In the genomic region with DNA sequence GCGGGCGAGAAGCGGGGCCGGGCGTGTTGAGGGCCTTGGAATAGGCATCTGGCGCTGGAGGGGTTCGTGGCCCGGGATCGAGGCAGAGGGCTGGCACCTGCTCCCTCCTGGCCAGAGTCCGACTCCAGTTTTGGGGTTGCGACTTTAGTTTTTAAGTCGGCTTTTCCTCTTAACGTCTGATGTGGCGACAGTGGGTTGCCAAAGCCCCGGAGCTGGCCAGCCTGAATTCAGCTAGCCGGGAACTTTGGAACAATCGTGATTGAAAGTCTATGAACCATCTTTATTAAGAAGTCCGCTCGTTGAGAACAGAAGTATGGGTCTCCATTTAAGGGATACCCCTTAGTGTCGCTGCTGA, we compare ENCODE assay signal across 8 mouse cellular contexts. TPM values are rescaled to one million over a fixed set of nuclear protein-coding genes. Genes with fewer than 3 reads are reported as not detected.
A peak's percentile ranks its signal among the peaks of the same experiment; 100 is the strongest.
DNase-seq lines count a peak whose midpoint lies in the region; ATAC-seq and TF ChIP-seq lines count a peak whose summit lies in the region.

No protein-coding gene starts in this region.

- H3K36me3 ChIP-seq in kidney, postnatal 0 days (ENCODE audit: insufficient read depth, low read length): peaks cover 3% of the 10 kb centered on the region; the same call in 1 of the 2 replicates
- H3K36me3 ChIP-seq in embryonic facial prominence, embryonic 10.5 days (replicated peaks): peaks cover 8% of the 10 kb centered on the region
- H3K36me3 ChIP-seq in hindbrain, postnatal 0 days (ENCODE audit: insufficient read depth, low read length): peaks cover 8% of the 10 kb centered on the region
- H3K36me3 ChIP-seq in midbrain, postnatal 0 days (ENCODE audit: insufficient read depth, low read length): peaks cover 13% of the 10 kb centered on the region; the same call in 1 of the 2 replicates

- no peak for ATAC-seq in kidney, postnatal 0 days (replicated peaks; ENCODE audit: low FRiP score, low read depth)
- no peak for ATAC-seq in hindbrain, postnatal 0 days
- ATAC-seq in midbrain, postnatal 0 days (ENCODE audit: low FRiP score): no peak

- WGBS in kidney, postnatal 0 days: under 1% methylated on average over 20 of the region's 20 CpGs
- WGBS in embryonic facial prominence, embryonic 10.5 days: 2% methylated on average over 20 of the region's 20 CpGs
- under 1% methylated on average over 20 of the region's 20 CpGs for WGBS in hindbrain, postnatal 0 days
- WGBS in midbrain, postnatal 0 days: 0% methylated on average over 20 of the region's 20 CpGs

- H3K4me3 ChIP-seq in kidney, postnatal 0 days (replicated peaks; ENCODE audit: low read depth, low read length): peak overlapping the region; percentile 68
- H3K4me3 ChIP-seq in embryonic facial prominence, embryonic 10.5 days: peak overlapping the region; percentile 87
- peak overlapping the region; percentile 85 for H3K4me3 ChIP-seq in hindbrain, postnatal 0 days (ENCODE audit: low read length)
- H3K4me3 ChIP-seq in midbrain, postnatal 0 days (ENCODE audit: low read depth, low read length): peak overlapping the region; percentile 84

- no peaks in the 10 kb centered on the region for H3K27me3 ChIP-seq in kidney, postnatal 0 days (ENCODE audit: insufficient read depth, low read length)
- peaks cover 14% of the 10 kb centered on the region for H3K27me3 ChIP-seq in embryonic facial prominence, embryonic 10.5 days (replicated peaks; ENCODE audit: low read depth, poor library complexity, severe bottlenecking)
- no peaks in the 10 kb centered on the region for H3K27me3 ChIP-seq in hindbrain, postnatal 0 days (ENCODE audit: insufficient read depth, low read length)
- no peaks in the 10 kb centered on the region for H3K27me3 ChIP-seq in midbrain, postnatal 0 days (ENCODE audit: insufficient read depth, low read length)

- H3K4me1 ChIP-seq in kidney, postnatal 0 days (replicated peaks; ENCODE audit: insufficient read depth, low read length): 0 out of 2 replicates have a peak, but pooled peaks cover 8% of the 10 kb centered on the region
- H3K4me1 ChIP-seq in embryonic facial prominence, embryonic 10.5 days: peaks cover 23% of the 10 kb centered on the region
- H3K4me1 ChIP-seq in hindbrain, postnatal 0 days (ENCODE audit: insufficient read depth, low read length): peaks cover 14% of the 10 kb centered on the region
- peaks cover 6% of the 10 kb centered on the region; the same call in 1 of the 2 replicates for H3K4me1 ChIP-seq in midbrain, postnatal 0 days (ENCODE audit: insufficient read depth, low read length)

- peak overlapping the region; percentile 81 for H3K4me2 ChIP-seq in kidney, postnatal 0 days (ENCODE audit: low read length)
- peak overlapping the region; percentile 82 for H3K4me2 ChIP-seq in hindbrain, postnatal 0 days (ENCODE audit: low read depth, low read length)
- H3K4me2 ChIP-seq in midbrain, postnatal 0 days (ENCODE audit: low read depth, low read length, poor library complexity, severe bottlenecking): peak overlapping the region; percentile 83

- DNase-seq in kidney, postnatal 0 days (ENCODE audit: low spot score): no peak
- DNase-seq in kidney, adult 18-20 months: no peak
- DNase-seq in embryonic facial prominence, embryonic 10.5 days (ENCODE audit: low spot score): no peak
- DNase-seq in hindbrain, postnatal 0 days (ENCODE audit: low spot score): no peak
- no peak for DNase-seq in midbrain, postnatal 0 days (ENCODE audit: low spot score)
- DNase-seq in frontal cortex, postnatal 10 days (ENCODE audit: low spot score in 2 of 2): no peak
- no peak for DNase-seq in embryo, embryonic 11 days
- no peak for DNase-seq in cerebellum, adult 11 months

- no peak for TF ChIP-seq CTCF in kidney, postnatal 0 days (IDR thresholded peaks at IDR 0.05; ENCODE audit: low read depth)
- no peak; the same call in 1 of the 2 replicates for TF ChIP-seq CTCF in hindbrain, postnatal 0 days (IDR thresholded peaks at IDR 0.05; ENCODE audit: low read depth)
- no peak for TF ChIP-seq CTCF in midbrain, postnatal 0 days (IDR thresholded peaks at IDR 0.05)

- peak overlapping the region; percentile 85 for H3K27ac ChIP-seq in kidney, postnatal 0 days
- peak overlapping the region; percentile 91 for H3K27ac ChIP-seq in embryonic facial prominence, embryonic 10.5 days (replicated peaks)
- H3K27ac ChIP-seq in hindbrain, postnatal 0 days: peak overlapping the region; percentile 90
- H3K27ac ChIP-seq in midbrain, postnatal 0 days (ENCODE audit: low read depth, low read length): peak overlapping the region; percentile 93

- no peaks in the 10 kb centered on the region for H3K9me3 ChIP-seq in kidney, postnatal 0 days (replicated peaks; ENCODE audit: low read length)
- no peaks in the 10 kb centered on the region for H3K9me3 ChIP-seq in embryonic facial prominence, embryonic 10.5 days
- no peaks in the 10 kb centered on the region for H3K9me3 ChIP-seq in hindbrain, postnatal 0 days (ENCODE audit: low read length)
- no peaks in the 10 kb centered on the region for H3K9me3 ChIP-seq in midbrain, postnatal 0 days (ENCODE audit: low read length)

- H3K9ac ChIP-seq in kidney, postnatal 0 days (ENCODE audit: low read depth, low read length): peak overlapping the region; percentile 71
- H3K9ac ChIP-seq in hindbrain, postnatal 0 days (replicated peaks; ENCODE audit: low read length): peak overlapping the region; percentile 63
- H3K9ac ChIP-seq in midbrain, postnatal 0 days (replicated peaks; ENCODE audit: low read length, poor library complexity, severe bottlenecking): peak overlapping the region; percentile 74

RNA-seq across cellular contexts. Expression of gene Fahd1, which starts 0.6 kb away (rescaled TPM):
- polyA plus RNA-seq in kidney, postnatal 0 days (2015; fragmentation: Nextera tagmentation; extraction: Ambion mirVana): 88.0 and 90.7 TPM in 2 replicates
- 16.7 and 17.4 TPM in 2 replicates for polyA plus RNA-seq in embryonic facial prominence, embryonic 10.5 days (2016; fragmentation: Nextera tagmentation; extraction: Ambion mirVana)
- total RNA-seq in hindbrain, postnatal 0 days (2014; rRNA removed): 16.6 and 25.7 TPM in 2 replicates
- 20.2 and 22.2 TPM in 2 replicates for polyA plus RNA-seq in hindbrain, postnatal 0 days (2015; fragmentation: Nextera tagmentation; extraction: Ambion mirVana)
- 11.7 and 14.0 TPM in 2 replicates for total RNA-seq in midbrain, postnatal 0 days (2014; rRNA removed)
- polyA plus RNA-seq in midbrain, postnatal 0 days (2015; fragmentation: Nextera tagmentation; extraction: Ambion mirVana): 18.2 and 20.8 TPM in 2 replicates

RNA-seq across cellular contexts. Expression of gene Hagh, which starts 10.8 kb away (rescaled TPM):
- 99.7 and 101 TPM in 2 replicates for polyA plus RNA-seq in kidney, postnatal 0 days (2015; fragmentation: Nextera tagmentation; extraction: Ambion mirVana)
- polyA plus RNA-seq in embryonic facial prominence, embryonic 10.5 days (2016; fragmentation: Nextera tagmentation; extraction: Ambion mirVana): 26.4 and 28.6 TPM in 2 replicates
- total RNA-seq in hindbrain, postnatal 0 days (2014; rRNA removed): 64.8 and 93.5 TPM in 2 replicates
- polyA plus RNA-seq in hindbrain, postnatal 0 days (2015; fragmentation: Nextera tagmentation; extraction: Ambion mirVana): 82.4 and 84.2 TPM in 2 replicates
- total RNA-seq in midbrain, postnatal 0 days (2014; rRNA removed): 73.6 and 119 TPM in 2 replicates
- polyA plus RNA-seq in midbrain, postnatal 0 days (2015; fragmentation: Nextera tagmentation; extraction: Ambion mirVana): 74.0 and 79.5 TPM in 2 replicates

RNA-seq across cellular contexts. Expression of gene Igfals, which starts 15.0 kb away (rescaled TPM):
- 6.8 and 8.2 TPM in 2 replicates for polyA plus RNA-seq in kidney, postnatal 0 days (2015; fragmentation: Nextera tagmentation; extraction: Ambion mirVana)
- polyA plus RNA-seq in embryonic facial prominence, embryonic 10.5 days (2016; fragmentation: Nextera tagmentation; extraction: Ambion mirVana): 0.49 and 1.2 TPM in 2 replicates
- total RNA-seq in hindbrain, postnatal 0 days (2014; rRNA removed): 0.52 TPM in 1 of 2 replicates, not detected in the other
- 0.18 and 0.29 TPM in 2 replicates for polyA plus RNA-seq in hindbrain, postnatal 0 days (2015; fragmentation: Nextera tagmentation; extraction: Ambion mirVana)
- total RNA-seq in midbrain, postnatal 0 days (2014; rRNA removed): 0.28 TPM in 1 of 2 replicates, not detected in the other
- polyA plus RNA-seq in midbrain, postnatal 0 days (2015; fragmentation: Nextera tagmentation; extraction: Ambion mirVana): 0.31 TPM in 1 of 2 replicates, not detected in the other

RNA-seq across cellular contexts. Expression of gene Nubp2, which starts 35.4 kb away (rescaled TPM):
- 55.9 and 57.5 TPM in 2 replicates for polyA plus RNA-seq in kidney, postnatal 0 days (2015; fragmentation: Nextera tagmentation; extraction: Ambion mirVana)
- 71.8 and 81.8 TPM in 2 replicates for polyA plus RNA-seq in embryonic facial prominence, embryonic 10.5 days (2016; fragmentation: Nextera tagmentation; extraction: Ambion mirVana)
- 35.7 and 52.7 TPM in 2 replicates for total RNA-seq in hindbrain, postnatal 0 days (2014; rRNA removed)
- 63.5 and 65.0 TPM in 2 replicates for polyA plus RNA-seq in hindbrain, postnatal 0 days (2015; fragmentation: Nextera tagmentation; extraction: Ambion mirVana)
- 39.6 and 60.2 TPM in 2 replicates for total RNA-seq in midbrain, postnatal 0 days (2014; rRNA removed)
- 55.8 and 63.9 TPM in 2 replicates for polyA plus RNA-seq in midbrain, postnatal 0 days (2015; fragmentation: Nextera tagmentation; extraction: Ambion mirVana)

RNA-seq across cellular contexts. Expression of gene Spsb3, which starts 35.7 kb away (rescaled TPM):
- polyA plus RNA-seq in kidney, postnatal 0 days (2015; fragmentation: Nextera tagmentation; extraction: Ambion mirVana): 53.4 and 55.9 TPM in 2 replicates
- 47.1 TPM in 2 replicates for polyA plus RNA-seq in embryonic facial prominence, embryonic 10.5 days (2016; fragmentation: Nextera tagmentation; extraction: Ambion mirVana)
- 122 and 135 TPM in 2 replicates for total RNA-seq in hindbrain, postnatal 0 days (2014; rRNA removed)
- polyA plus RNA-seq in hindbrain, postnatal 0 days (2015; fragmentation: Nextera tagmentation; extraction: Ambion mirVana): 90.6 and 94.9 TPM in 2 replicates
- 87.5 and 105 TPM in 2 replicates for total RNA-seq in midbrain, postnatal 0 days (2014; rRNA removed)
- polyA plus RNA-seq in midbrain, postnatal 0 days (2015; fragmentation: Nextera tagmentation; extraction: Ambion mirVana): 100 and 110 TPM in 2 replicates
